In the genomic region with DNA sequence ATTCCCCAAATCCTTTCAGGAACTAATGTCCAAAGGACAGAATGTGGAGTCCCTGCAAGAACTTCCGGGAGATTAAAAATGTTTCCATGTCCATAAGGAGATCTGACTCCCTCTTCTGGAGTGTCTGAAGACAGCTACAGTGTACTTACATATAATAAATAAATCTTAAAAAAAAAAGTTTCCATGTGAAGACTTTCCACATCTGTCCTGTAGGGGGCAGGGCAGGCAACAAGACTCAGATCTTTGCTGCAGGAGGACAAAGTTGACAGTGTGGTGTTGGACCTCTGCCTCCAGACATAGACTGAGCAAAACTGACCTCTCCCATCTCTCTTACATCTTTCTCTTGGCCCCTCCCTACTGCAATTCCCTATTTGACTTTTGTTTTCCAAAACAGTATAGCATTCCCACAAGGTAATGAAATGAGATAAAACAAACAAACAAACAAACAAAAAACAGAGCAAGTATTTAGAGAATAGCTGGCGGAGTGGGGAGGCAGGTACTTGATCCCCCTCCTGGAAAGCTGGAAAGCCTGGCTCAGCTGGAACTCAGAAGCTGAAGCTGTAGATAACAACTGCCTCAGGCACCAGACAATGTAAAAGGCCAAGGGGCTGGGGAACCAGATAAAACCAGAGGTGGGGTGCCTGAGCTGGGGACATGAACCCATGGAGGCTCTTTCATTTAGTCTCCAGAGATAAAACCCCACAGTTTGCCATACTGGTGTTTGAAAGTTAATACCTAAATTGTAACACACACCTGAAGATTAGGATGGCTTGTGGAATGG, we compare ENCODE assay signal across 9 mouse cellular contexts.
A peak's percentile ranks its signal among the peaks of the same experiment; 100 is the strongest.
DNase-seq lines count a peak whose midpoint lies in the region; ATAC-seq and TF ChIP-seq lines count a peak whose summit lies in the region.
"Had no signal": no experiment of that assay in that cellular context is flagged by ENCODE, and none has a peak within 500 bp of the region (broad histone marks: within the 10 kb centered on the region; RNA-seq: fewer than 3 reads in every experiment).

No protein-coding gene starts in this region.

- TF ChIP-seq EP300 in CH12.LX (IDR thresholded peaks at IDR 0.05; ENCODE audit: low read length): no peak

- H3K36me3 ChIP-seq in hindbrain, postnatal 0 days (ENCODE audit: insufficient read depth, low read length): peaks cover 18% of the 10 kb centered on the region; the same call in 1 of the 2 replicates
- H3K36me3 ChIP-seq in hindbrain, embryonic 16.5 days (ENCODE audit: control insufficient read depth, insufficient read depth, low read length): peaks cover 18% of the 10 kb centered on the region
- no peaks in the 10 kb centered on the region for H3K36me3 ChIP-seq in CH12.LX (replicated peaks in 1 of 2; ENCODE audit: control insufficient read depth in 1 of 2, insufficient read depth in 1 of 2, low read length in 1 of 2)
- no peaks in the 10 kb centered on the region for H3K36me3 ChIP-seq in liver, embryonic 11.5 days (ENCODE audit: control insufficient read depth, insufficient read depth, low read length)

- no peaks in the 10 kb centered on the region for H3K27me3 ChIP-seq in hindbrain, postnatal 0 days (ENCODE audit: insufficient read depth, low read length)
- no peaks in the 10 kb centered on the region for H3K27me3 ChIP-seq in hindbrain, embryonic 16.5 days (replicated peaks; ENCODE audit: control insufficient read depth, insufficient read depth, low read length)
- H3K27me3 ChIP-seq in CH12.LX (replicated peaks): no peaks in the 10 kb centered on the region
- no peaks in the 10 kb centered on the region for H3K27me3 ChIP-seq in liver, embryonic 11.5 days (replicated peaks; ENCODE audit: control insufficient read depth, insufficient read depth, low read length)
- H3K27me3 ChIP-seq: embryonic facial prominence, embryonic 12.5 days had no signal

- TF ChIP-seq POLR2A in CH12.LX (IDR thresholded peaks at IDR 0.05; ENCODE audit: low read depth, low read length): no peak

- peak; percentile 70 for TF ChIP-seq RAD21 in CH12.LX (IDR thresholded peaks at IDR 0.05; ENCODE audit: low read depth, low read length)

- H3K4me2 ChIP-seq in hindbrain, postnatal 0 days (ENCODE audit: low read depth, low read length): no peak overlapping the region
- no peak overlapping the region for H3K4me2 ChIP-seq in hindbrain, embryonic 16.5 days (ENCODE audit: low read length)
- no peak overlapping the region for H3K4me2 ChIP-seq in CH12.LX (ENCODE audit: insufficient read depth, low read depth, poor library complexity, severe bottlenecking)
- H3K4me2 ChIP-seq in liver, embryonic 11.5 days: peak overlapping the region; percentile 18; the same call in 1 of the 2 replicates
- H3K4me2 ChIP-seq: embryonic facial prominence, embryonic 12.5 days had no signal

- no peak for ATAC-seq in hindbrain, postnatal 0 days
- no peak for ATAC-seq in hindbrain, embryonic 16.5 days
- ATAC-seq in liver, embryonic 11.5 days (replicated peaks; ENCODE audit: low FRiP score): peak; percentile 93
- ATAC-seq in inflammation-experienced regulatory T-cells, adult 6 months: no peak

- dilution Hi-C loops in CH12.LX (cut with MboI; ENCODE audit: extremely low pct_ligation_motif_present, extremely low pct_unique_long_range_greater_than_20kb, low sequenced_read_pairs): no loop called here

- no peaks in the 10 kb centered on the region for H3K79me2 ChIP-seq in CH12.LX (replicated peaks; ENCODE audit: control insufficient read depth, extremely low read depth, insufficient read depth, poor library complexity, severe bottlenecking)

- no peak overlapping the region for H3K9ac ChIP-seq in hindbrain, postnatal 0 days (replicated peaks; ENCODE audit: low read length)
- H3K9ac ChIP-seq in hindbrain, embryonic 16.5 days (ENCODE audit: low read depth, low read length): no peak overlapping the region
- H3K9ac ChIP-seq in CH12.LX (ENCODE audit: insufficient read depth, low read depth): no peak overlapping the region
- no peak overlapping the region for H3K9ac ChIP-seq in liver, embryonic 11.5 days (ENCODE audit: low read depth, low read length)
- H3K9ac ChIP-seq: embryonic facial prominence, embryonic 12.5 days had no signal

- in situ Hi-C loops in CH12.LX (cut with MboI; ENCODE audit: low pct_ligation_motif_present, low pct_unique_long_range_greater_than_20kb, low sequenced_read_pairs): loop anchor here (5.0 kb wide), 1 partner anchor 41 kb away; no protein-coding TSS in a partner anchor

- H3K4me3 ChIP-seq in hindbrain, postnatal 0 days (ENCODE audit: low read length): no peak overlapping the region
- no peak overlapping the region for H3K4me3 ChIP-seq in hindbrain, embryonic 16.5 days (ENCODE audit: low read length)
- no peak overlapping the region for H3K4me3 ChIP-seq in CH12.LX (replicated peaks in 1 of 3; ENCODE audit: low read depth in 2 of 3, low read length in 2 of 3, poor library complexity in 1 of 3)
- no peak overlapping the region for H3K4me3 ChIP-seq in liver, embryonic 11.5 days (ENCODE audit: low read depth, low read length)
- H3K4me3 ChIP-seq: embryonic facial prominence, embryonic 12.5 days had no signal

- H3K27ac ChIP-seq in hindbrain, postnatal 0 days: no peak overlapping the region
- no peak overlapping the region for H3K27ac ChIP-seq in hindbrain, embryonic 16.5 days (ENCODE audit: low read depth, low read length)
- no peak overlapping the region for H3K27ac ChIP-seq in CH12.LX (ENCODE audit: insufficient read depth, low read depth)
- H3K27ac ChIP-seq in liver, embryonic 11.5 days (ENCODE audit: low read depth, low read length): peak overlapping the region; percentile 41; the same call in 1 of the 2 replicates
- H3K27ac ChIP-seq: embryonic facial prominence, embryonic 12.5 days had no signal

- 85% methylated on average over 2 of the region's 2 CpGs for WGBS in hindbrain, postnatal 0 days
- WGBS in hindbrain, embryonic 16.5 days: 76% methylated on average over 2 of the region's 2 CpGs
- 50% methylated on average over 2 of the region's 2 CpGs for WGBS in liver, embryonic 11.5 days

- DNase-seq in hindbrain, postnatal 0 days (ENCODE audit: low spot score): peak; percentile 44
- peak; percentile 56 for DNase-seq in CH12.LX (ENCODE audit: extremely low read depth)
- DNase-seq in R1 (ENCODE audit: low read depth, low spot score): peak; percentile 31
- DNase-seq in liver, embryonic 11.5 days (ENCODE audit: low spot score): no peak
- DNase-seq in urinary bladder, adult 2 months (ENCODE audit: low spot score): no peak
- no peak for DNase-seq in ovary, postnatal 10 days (ENCODE audit: low spot score)

- 0 out of 2 replicates have a peak, but pooled peaks cover 3% of the 10 kb centered on the region for H3K4me1 ChIP-seq in hindbrain, postnatal 0 days (ENCODE audit: insufficient read depth, low read length)
- H3K4me1 ChIP-seq in hindbrain, embryonic 16.5 days (ENCODE audit: control insufficient read depth, insufficient read depth, low read depth, low read length): no peaks in the 10 kb centered on the region
- H3K4me1 ChIP-seq in CH12.LX (ENCODE audit: control insufficient read depth in 1 of 2, insufficient read depth in 2 of 2): peaks cover 0 to 24% of the 10 kb centered on the region in 2 experiments; a peak in 3 of 4 replicates
- H3K4me1 ChIP-seq in liver, embryonic 11.5 days (replicated peaks; ENCODE audit: control insufficient read depth, insufficient read depth, low read length): peaks cover 11% of the 10 kb centered on the region
- H3K4me1 ChIP-seq: embryonic facial prominence, embryonic 12.5 days had no signal

- no peaks in the 10 kb centered on the region for H3K9me3 ChIP-seq in hindbrain, postnatal 0 days (ENCODE audit: low read length)
- no peaks in the 10 kb centered on the region for H3K9me3 ChIP-seq in hindbrain, embryonic 16.5 days (ENCODE audit: control insufficient read depth, low read length)
- no peaks in the 10 kb centered on the region for H3K9me3 ChIP-seq in CH12.LX (replicated peaks; ENCODE audit: low read length)
- no peaks in the 10 kb centered on the region for H3K9me3 ChIP-seq in liver, embryonic 11.5 days (ENCODE audit: control insufficient read depth, low read length)
- H3K9me3 ChIP-seq: embryonic facial prominence, embryonic 12.5 days had no signal

- TF ChIP-seq CTCF in hindbrain, postnatal 0 days (IDR thresholded peaks at IDR 0.05; ENCODE audit: low read depth): peak; percentile 68
- peak; percentile 28 to 77; a peak in 2 of 4 replicates for TF ChIP-seq CTCF in CH12.LX (conservative IDR thresholded peaks at IDR 0.05 in 1 of 2, IDR thresholded peaks at IDR 0.05 in 1 of 2; ENCODE audit: low read depth in 2 of 2, low read length in 2 of 2)

TF ChIP-seq in CH12.LX, 34 proteins besides CTCF, POLR2A, EP300 and RAD21:
- TF ChIP-seq SIN3A (IDR thresholded peaks at IDR 0.05; ENCODE audit: low read length) (no peak), IRF4 (IDR thresholded peaks at IDR 0.05; ENCODE audit: low read depth, low read length) (no peak), ZC3H11A (IDR thresholded peaks at IDR 0.05; ENCODE audit: low read depth, low read length) (peak; percentile 14; the same call in 1 of the 2 replicates), JUND (conservative IDR thresholded peaks at IDR 0.05; ENCODE audit: low read depth, low read length) (no peak), SMC3 (IDR thresholded peaks at IDR 0.05; ENCODE audit: low read depth, low read length) (peak; percentile 78), ZMIZ1 (IDR thresholded peaks at IDR 0.05; ENCODE audit: low read depth, low read length) (no peak), BHLHE40 (IDR thresholded peaks at IDR 0.05; ENCODE audit: low read depth, low read length) (no peak; the same call in 1 of the 2 replicates), TBP (conservative IDR thresholded peaks at IDR 0.05; ENCODE audit: low read depth, low read length) (no peak), ZNF384 (IDR thresholded peaks at IDR 0.05; ENCODE audit: low read depth, low read length) (peak; percentile 90), ZKSCAN1 (IDR thresholded peaks at IDR 0.05; ENCODE audit: borderline replicate concordance, low read depth, low read length) (no peak)

Comparison
In these comparisons a context has a peak if more than half of its experiments do, and no peak if none do; other contexts are left out.
1. DNase-seq: peak in hindbrain, postnatal 0 days (single experiment), CH12.LX (single experiment) and R1 (single experiment); none in liver, embryonic 11.5 days (single experiment), urinary bladder, adult 2 months (single experiment) and ovary, postnatal 10 days (single experiment).